Mouse (Mus musculus) cerebral cortex, adult 2 months (tissue): ENCODE data around the gene Snx1.

Experiments used
- WGBS: fragments of 180-500 bp; shearing (Covaris S2); methylation state at CpG from one replicate; pipeline ENCODE4 v1.1.7; 2018; 5-methylcytosine and 5-hydroxymethylcytosine counted together

Gene Snx1

DNA sequence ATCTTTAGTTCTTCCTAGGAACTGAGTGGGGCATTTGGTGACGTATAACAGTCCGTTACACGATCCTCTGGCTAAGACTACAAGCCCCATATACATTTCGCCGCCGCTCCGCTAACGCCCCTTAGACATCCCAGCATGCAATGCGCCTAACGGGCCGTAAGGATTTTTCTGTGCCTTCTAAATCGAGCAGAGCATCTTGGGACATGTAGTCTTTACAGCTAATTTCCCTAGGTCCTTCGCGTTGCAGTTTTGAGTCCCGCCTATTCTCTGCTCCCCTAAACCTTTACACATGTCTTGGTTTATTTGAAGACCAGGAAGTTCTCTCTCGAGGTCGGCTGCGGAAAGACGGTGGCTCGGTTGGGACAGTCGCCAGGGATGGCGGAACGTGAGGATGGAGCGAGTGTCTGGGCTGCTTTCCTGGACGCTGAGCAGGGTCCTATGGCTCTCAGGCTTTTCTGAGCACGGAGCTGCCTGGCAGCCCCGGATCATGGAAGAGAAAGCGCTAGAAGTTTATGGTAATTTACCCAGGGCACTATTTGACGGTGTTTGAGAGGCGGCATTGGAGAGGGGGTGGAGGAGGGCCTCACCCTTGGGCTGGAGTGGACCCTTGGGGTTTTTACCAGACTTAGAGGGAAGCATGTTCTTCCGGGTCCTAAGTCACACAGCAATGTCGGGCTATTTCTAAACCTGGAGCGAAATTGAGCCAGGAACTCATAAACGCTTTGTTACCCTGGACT, at the start of gene Snx1, which contains the start of gene Ciao2a:
Gene Snx1, minus strand, starts transcription at position 132 of the 737 bp plus-strand sequence.
Gene Ciao2a, plus strand, starts transcription at position 156 of the 737 bp plus-strand sequence.
- WGBS = under 1% methylated on average over 34 of the region's 34 CpGs

DNA sequence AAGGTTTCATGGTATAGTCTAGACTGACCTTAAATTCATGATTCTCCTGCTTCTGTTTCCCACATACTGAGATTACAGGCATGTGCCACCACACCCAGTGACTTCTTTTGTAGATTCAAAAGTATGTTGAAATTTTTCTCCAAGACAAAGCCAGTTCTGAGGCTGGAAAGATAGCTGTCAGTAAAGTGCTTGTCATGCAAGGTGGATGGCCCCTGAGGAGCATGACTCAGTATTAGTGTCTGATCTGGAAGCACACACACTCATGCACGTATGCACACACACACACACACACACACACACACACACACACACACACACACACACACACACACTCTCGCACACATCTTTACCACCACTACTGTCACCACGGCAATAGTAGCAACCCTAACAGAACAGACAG, 48.6 kb upstream of the Snx1 start:
- WGBS = 89% methylated on average over 3 of the region's 3 CpGs

GRCm38 (mm10) chr9:66173316-66173855, 47.0 kb upstream of the Snx1 start:
- WGBS = 97% methylated on average over 5 of the region's 5 CpGs

GRCm38 (mm10) chr9:66171275-66171921, 45.0 kb upstream of the Snx1 start:
- WGBS = 74% methylated on average over 12 of the region's 12 CpGs

DNA sequence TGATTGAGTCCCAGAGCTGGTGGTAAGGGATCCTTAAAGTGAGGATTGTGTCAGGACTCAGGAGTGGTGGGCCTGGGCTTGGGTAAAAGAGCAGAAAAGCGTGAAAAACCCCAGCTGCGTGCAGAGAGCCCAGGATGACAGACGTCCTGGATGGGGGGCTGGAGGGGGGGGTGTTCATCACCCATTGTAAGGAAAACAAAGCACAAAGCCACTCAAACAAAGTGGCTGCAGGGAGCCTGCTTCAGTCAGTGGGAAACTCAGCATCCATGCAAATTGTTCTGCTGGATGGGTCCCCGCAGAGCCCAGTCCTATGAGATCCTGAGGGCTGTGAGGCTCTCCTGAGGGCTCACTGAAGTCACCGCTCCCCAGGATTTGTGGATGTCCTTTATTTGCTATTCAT, 44.1 kb upstream of the Snx1 start:
- 68% methylated on average over 5 of the region's 5 CpGs for WGBS

DNA sequence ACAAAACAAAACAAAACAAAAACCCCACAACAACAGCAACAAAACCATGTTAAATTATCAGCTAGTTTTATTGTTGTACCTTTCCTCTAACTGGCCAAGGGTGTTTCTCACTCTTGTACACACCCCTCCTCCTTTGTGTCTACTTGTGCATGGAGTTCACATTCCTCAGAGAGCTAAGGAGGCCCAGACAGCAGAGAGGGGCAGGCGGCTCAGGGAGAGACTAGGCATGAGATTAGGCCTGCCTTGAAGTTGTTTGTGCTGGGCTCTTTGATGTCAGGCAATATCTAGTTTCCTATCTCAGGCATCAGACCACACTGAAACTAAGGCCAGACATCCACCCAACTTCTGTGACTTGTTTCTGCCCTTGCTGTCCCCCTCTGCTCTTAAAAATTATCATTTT, 41.8 kb upstream of the Snx1 start:
- WGBS = 73% methylated on average over 1 of the region's 1 CpGs

- 95% methylated on average over 5 of the region's 5 CpGs for WGBS
These were observed 40.8 kb upstream of the Snx1 start for GRCm38 (mm10) chr9:66167222-66167621.

- WGBS = 63% methylated on average over 9 of the region's 9 CpGs
These were observed 36.6 kb upstream of the Snx1 start for GRCm38 (mm10) chr9:66162995-66163394.

DNA sequence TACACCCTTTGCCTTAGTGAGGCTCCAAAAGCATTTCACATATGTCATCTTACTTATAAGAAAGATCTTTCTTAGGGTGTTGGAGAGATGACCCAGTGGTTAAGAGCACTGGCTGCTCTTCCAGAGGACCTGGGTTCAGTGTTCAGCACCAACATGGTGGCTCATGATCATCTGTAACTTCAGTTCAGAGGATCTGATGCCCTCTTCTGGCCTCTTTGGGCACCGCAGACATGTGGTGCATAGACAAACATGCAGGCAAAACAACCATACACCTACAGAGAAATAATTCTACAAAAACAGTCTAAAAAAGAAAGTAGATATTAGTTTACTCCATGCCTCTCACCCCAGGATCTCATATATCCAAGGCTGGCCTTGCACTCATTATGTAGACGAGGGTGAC, 33.8 kb upstream of the Snx1 start:
- 100% methylated on average over 2 of the region's 2 CpGs for WGBS

DNA sequence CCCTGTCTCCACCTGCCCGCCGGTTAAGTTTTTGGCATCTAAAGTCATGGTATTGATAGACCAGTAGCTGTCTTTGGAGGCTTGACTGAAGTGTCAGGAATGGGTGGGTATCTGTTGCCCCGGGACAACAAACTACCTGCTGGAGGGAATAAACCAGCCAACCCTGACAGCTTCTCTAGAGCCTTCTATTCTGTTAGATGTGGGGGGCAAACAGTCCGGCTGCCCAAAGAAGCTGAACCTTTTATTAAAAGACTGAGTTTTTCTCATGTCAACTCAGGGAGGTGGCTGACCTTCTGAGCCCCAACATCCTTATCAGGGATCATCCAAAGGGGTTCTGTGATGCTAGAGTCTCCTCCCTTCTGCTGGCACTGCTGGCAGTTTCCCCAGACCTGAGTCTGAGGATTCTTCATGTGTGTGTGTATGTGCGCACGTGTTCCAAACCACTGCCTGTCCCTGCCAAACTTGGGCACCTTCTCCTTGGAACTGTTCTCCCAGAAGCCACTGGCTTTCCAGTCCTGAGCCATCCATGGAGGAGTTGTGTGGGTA, 32.6 kb upstream of the Snx1 start:
- WGBS = 91% methylated on average over 6 of the region's 6 CpGs

DNA sequence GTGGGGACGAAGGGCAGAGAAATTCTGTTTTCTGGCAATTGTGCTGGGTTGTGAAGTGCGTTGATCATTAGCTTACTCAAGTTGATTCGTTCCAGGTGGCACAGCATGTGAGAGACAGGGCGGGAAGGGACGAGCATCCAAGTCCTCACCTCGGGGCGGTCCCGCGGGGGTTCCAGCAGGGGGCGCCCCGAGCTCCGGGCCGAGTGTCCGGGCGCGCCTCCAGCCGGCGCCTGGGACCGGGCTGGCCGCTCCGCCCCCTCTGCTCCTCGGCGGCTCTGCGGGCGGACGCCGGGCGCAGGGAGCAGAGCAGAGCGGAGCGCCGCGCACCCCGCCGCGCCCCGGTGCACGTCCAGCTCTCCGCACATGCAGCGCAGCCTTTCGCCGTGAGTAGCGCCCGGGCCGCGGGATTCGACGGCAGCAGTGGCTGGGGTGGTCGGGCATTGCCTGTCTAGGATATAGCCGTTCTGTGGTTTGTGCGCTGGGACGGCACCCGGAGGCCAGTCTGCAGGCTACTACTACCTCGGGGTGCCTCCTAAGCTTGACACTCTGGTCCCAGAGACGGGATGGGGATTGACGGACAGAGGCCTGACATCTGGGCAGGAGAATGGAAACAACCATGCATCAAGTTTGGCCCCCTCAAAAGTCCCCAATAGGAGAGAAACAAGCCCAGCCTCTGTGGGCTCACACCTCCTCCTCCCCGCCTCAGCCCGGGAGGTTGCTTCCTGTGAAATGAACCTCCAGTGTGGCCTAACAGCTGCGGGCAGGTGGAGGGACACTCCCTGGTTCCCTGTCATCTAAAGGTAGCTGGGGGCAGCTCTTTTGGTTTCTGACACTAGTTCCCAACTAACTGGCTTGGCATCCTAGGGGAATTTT, 31.8 kb upstream of the Snx1 start, which contains the start of gene Dapk2:
Gene Dapk2, plus strand, starts transcription at position 266 of the 873 bp plus-strand sequence.
- WGBS = 5% methylated on average over 57 of the region's 58 CpGs

DNA sequence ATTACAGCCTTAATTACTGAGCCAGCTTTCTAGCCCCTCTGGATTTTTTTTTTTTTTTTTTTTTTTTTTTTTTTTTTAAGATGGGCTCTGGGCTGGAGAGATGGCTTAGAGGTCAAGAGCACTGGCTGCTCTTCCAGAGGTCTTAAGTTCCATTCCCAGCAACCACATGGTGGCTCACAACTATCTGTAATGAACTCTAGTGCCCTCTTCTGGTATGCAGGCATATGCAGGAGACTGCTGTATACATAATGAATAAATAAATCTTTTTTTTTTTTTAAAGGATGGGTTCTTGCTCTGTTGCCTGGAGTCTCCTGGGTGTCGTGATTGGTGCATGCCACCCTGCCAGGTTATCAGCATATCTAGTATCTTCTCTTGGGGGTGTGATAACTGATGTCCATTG, 29.1 kb upstream of the Snx1 start:
- 88% methylated on average over 1 of the region's 1 CpGs for WGBS

DNA sequence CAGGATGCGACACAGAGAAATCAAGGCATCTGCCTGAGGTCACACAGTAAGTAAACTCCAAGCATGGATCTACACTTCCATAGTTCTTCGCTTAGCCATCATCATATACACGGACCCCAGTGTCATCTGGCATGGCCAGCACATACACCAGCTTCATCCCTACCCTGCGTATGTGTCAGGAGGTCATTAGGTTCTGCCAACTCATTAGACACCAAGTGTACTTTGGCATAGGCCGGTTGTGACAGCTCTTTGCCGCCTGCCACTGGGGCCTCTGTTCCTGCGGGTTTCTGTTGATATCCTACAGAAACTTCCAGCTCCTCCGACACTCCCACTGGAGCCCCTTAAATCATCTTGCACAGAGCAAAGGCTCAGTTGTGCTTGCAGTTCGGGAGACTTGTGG, 27.6 kb upstream of the Snx1 start:
- WGBS = 97% methylated on average over 9 of the region's 9 CpGs

GRCm38 (mm10) chr9:66153594-66153993, 27.2 kb upstream of the Snx1 start:
- 96% methylated on average over 6 of the region's 6 CpGs for WGBS

DNA sequence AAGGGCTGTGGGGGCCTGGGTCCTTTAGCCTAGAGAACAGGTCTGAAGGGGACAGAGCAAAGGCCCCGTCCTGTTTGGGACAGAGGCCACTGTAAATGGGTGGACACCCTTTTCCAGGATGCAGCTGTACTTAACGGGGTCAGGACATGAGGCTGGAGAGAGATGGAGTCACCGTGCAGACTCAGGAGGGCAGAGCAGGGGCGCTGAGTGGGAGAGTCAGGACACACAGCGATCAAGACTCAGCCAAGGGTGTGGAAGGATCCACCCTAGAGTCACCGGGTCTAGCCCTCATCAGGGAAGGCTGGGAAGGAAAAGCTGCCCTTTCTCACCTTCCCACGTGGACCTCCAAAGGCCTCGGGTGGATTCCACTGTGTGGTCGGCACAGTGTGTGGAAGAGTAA, 25.6 kb upstream of the Snx1 start:
- WGBS = 81% methylated on average over 9 of the region's 9 CpGs

DNA sequence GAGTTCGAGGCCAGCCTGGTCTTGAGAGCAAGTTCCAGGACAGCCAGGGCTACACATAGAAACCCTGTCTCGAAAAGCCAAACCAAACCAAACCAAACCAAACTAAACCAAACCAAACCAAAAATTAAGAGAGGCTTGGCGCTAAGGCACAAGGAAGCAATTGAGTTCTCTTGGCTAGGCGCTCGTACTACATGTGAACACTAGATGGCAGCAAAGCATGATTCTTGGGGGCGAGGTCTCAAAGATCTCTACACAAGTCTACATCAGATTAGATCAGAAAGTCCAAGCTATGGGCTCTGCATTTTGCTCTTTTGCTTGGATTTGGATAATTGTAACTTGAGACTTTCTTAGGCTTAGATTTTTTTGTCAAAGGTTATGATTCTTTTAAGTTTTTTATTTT, 17.9 kb upstream of the Snx1 start:
- WGBS = 6% methylated on average over 6 of the region's 6 CpGs

DNA sequence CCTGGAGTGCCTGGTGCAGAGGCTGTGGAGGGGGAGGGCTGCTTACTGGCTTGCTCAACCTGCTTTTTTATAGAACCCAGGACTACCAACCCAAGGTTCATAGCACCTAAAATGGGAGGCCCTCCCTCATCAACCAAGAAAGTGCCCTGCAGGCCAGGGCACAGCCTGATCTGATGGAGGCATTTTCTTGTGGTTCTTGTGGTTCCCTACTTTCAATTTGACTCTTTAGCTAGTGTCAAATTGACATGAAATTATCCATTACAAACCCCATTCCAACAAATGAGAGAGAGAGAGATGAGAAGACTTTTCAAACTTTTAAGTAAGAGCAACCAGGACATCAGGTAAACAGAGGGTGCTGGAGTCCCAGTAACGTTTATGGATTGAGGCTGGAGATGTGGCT, 15.9 kb upstream of the Snx1 start:
- WGBS = 69% methylated on average over 1 of the region's 1 CpGs

DNA sequence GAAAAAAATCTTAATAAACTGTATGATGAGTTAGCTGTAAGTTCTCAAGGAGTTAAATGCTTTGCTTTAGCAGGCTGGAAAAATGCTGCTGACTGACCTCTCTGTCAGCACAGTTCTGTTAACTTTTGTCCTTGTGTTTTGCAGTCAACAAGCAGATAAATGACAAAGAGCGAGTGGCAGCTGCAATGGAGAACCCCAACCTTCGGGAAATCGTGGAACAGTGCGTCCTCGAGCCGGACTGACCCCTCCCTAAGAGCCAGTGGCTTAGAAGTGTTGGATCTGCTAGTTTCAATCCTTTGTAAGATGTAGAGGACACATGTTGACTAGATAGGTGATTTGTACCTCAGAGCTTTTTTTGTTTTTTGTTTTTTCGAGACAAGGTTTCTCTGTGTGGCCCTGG, 11.8 kb upstream of the Snx1 start:
- 80% methylated on average over 7 of the region's 7 CpGs for WGBS

DNA sequence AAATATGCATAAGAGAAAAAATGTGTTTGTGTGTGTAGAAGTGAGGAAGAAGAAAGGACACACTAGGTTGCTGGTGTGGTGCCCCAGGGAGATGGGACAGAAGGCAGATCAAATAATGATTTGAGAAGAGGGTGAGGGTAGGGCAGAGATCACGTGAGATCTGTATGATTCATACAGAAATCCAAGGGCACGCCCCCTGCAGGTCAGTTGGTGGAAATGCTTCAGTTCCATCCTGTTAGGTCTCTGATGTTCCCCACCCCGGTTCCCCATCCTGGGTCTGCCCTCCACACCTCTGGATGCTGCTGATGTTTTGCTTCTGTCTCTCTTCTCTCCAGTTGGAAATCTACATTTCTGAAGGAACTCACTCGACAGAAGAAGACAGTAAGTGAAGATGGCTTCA, 9.6 kb upstream of the Snx1 start:
- 51% methylated on average over 4 of the region's 4 CpGs for WGBS

- 91% methylated on average over 2 of the region's 2 CpGs for WGBS
These were observed 5.1 kb upstream of the Snx1 start for GRCm38 (mm10) chr9:66131466-66131865.

DNA sequence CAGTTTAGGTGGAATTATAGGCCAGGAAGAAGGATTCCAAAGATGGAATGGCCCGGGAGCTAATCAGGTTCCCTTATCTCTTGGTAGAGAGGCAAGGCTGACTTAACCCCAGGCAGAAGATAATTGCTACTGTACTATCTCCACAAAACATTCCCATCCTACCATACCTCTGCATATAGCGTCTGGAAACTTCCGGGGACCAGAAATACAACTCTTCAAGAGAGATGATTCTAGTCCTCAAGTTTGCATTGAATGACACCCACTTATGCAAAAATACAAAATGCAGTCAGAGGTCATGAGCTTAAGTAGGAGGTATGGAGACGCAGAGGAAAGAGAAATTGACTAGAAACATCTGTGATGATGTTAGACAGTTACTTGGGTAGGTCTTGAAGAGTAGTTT, 1.5 kb upstream of the Snx1 start:
- 96% methylated on average over 4 of the region's 4 CpGs for WGBS

GRCm38 (mm10) chr9:66127193-66127546, 783 bp upstream of the Snx1 start:
- WGBS = 24% methylated on average over 6 of the region's 6 CpGs
